Mouse (Mus musculus): ENCODE data around the gene Hist1h4c.

DNA sequence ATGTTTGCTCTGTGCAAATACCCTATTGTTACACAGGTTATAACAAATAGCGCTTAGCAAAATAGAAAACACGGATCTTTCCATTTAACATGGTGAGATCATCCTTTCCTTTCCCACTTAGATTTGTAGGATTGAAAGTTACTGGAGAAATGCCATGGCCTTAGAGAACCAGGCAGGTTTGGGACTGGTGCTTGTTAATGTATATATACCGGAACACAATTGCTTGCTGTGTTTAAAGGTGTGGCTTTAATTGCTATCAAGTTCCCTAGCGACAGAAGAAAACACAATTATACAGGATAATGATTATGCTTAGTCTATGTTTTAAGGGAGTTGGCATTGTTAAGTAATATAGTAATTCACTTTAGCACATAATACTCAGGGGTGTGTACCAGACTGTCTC lies 11.1 kb downstream of the Hist1h4c start:
- TF ChIP-seq CTCF (IDR thresholded peaks at IDR 0.05) (no peak), EP300 (IDR thresholded peaks at IDR 0.05) (no peak)

Data from lung, postnatal 0 days (tissue).